Mouse (Mus musculus) heart, postnatal 0 days (tissue): ENCODE data around the gene Pom121l2. TPM values are rescaled to one million over a fixed set of nuclear protein-coding genes. Genes with fewer than 3 reads are reported as not detected.
A peak's percentile ranks its signal among the peaks of the same experiment; 100 is the strongest.

Experiments used
- ATAC-seq: fragments of 200-750 bp; cut with Nextera tagmentation; 2 replicates; pipeline ENCODE4 v1.8.0; 2017; ENCODE audit warnings: low read depth, moderate number of reproducible peaks, moderate library complexity; ENCODE audit not compliant: insufficient read depth
- DNase-seq: peaks from one replicate; pipeline ENCODE4 v3.0.0-alpha.2; 2016; ENCODE audit warnings: low spot score
- H3K27ac ChIP-seq: fragments of 300-500 bp; sonication (generic); 2 replicates; pipeline ENCODE4 v1.5.1; 2014; ENCODE audit warnings: low read depth, mild to moderate bottlenecking
- H3K27me3 ChIP-seq: fragments of 300-500 bp; sonication (generic); 2 replicates; pipeline ENCODE4 v1.6.1; 2014; ENCODE audit warnings: low read length, mixed read lengths; ENCODE audit not compliant: control insufficient read depth, insufficient read depth
- H3K36me3 ChIP-seq: fragments of 300-500 bp; sonication (generic); replicated peaks from 2 replicates; pipeline ENCODE4 v1.6.1; 2014; ENCODE audit warnings: low read length, mixed read lengths; ENCODE audit not compliant: control insufficient read depth, insufficient read depth
- H3K4me1 ChIP-seq: fragments of 300-500 bp; sonication (generic); 2 replicates; pipeline ENCODE4 v1.6.1; 2014; ENCODE audit warnings: antibody characterized with exemption; ENCODE audit not compliant: control insufficient read depth, insufficient read depth
- H3K4me2 ChIP-seq: fragments of 300-500 bp; sonication (generic); 2 replicates; pipeline ENCODE4 v1.6.1; 2014; ENCODE audit warnings: low read depth, mild to moderate bottlenecking, low read length, moderate library complexity
- H3K4me3 ChIP-seq: fragments of 300-500 bp; sonication (generic); 2 replicates; pipeline ENCODE4 v1.5.1; 2014; ENCODE audit warnings: low read depth, low read length
- H3K9ac ChIP-seq: fragments of 300-500 bp; sonication (generic); replicated peaks from 2 replicates; pipeline ENCODE4 v1.6.1; 2014; ENCODE audit warnings: low read depth, low read length, mixed read lengths
- H3K9me3 ChIP-seq: fragments of 300-500 bp; sonication (generic); replicated peaks from 2 replicates; pipeline ENCODE4 v1.6.1; 2016; ENCODE audit warnings: low read length; ENCODE audit not compliant: control insufficient read depth
- CTCF ChIP-seq: IDR thresholded peaks from 2 replicates; pipeline ENCODE4 v1.5.1; 2016; ENCODE audit warnings: antibody characterized with exemption, control low read depth, low read depth
- EP300 ChIP-seq: IDR thresholded peaks from 2 replicates; pipeline ENCODE4 v1.6.1; 2016; ENCODE audit warnings: antibody characterized with exemption, low read depth
- WGBS: fragments of 180-500 bp; shearing (Covaris S2); extraction: QIAGEN DNeasy Blood & Tissue Kit; methylation state at CpG from one replicate; pipeline ENCODE4 v1.1.7; 2014; 5-methylcytosine and 5-hydroxymethylcytosine counted together
- microRNA-seq: library from miRNA; unstranded; fragments of <30 nt; microRNA quantifications from one replicate; pipeline ENCODE4, GENCODE M21; 2016
- polyA plus RNA-seq: library from polyadenylated mRNA; unstranded; fragments of >200 nt; fragmentation: Nextera tagmentation; extraction: Ambion mirVana; gene quantifications from 2 replicates; pipeline ENCODE4 v1.2.1, GENCODE M21; 2015
- total RNA-seq: library from RNA; depleted of rRNA; stranded (reverse); fragments of >200 nt; gene quantifications from 2 replicates; pipeline ENCODE4 v1.2.3, GENCODE M21; 2014; ENCODE audit warnings: low replicate concordance; rRNA removed

Gene Pom121l2
- total and polyA plus RNA-seq, 2 experiments from 2014 or later: not detected

DNA sequence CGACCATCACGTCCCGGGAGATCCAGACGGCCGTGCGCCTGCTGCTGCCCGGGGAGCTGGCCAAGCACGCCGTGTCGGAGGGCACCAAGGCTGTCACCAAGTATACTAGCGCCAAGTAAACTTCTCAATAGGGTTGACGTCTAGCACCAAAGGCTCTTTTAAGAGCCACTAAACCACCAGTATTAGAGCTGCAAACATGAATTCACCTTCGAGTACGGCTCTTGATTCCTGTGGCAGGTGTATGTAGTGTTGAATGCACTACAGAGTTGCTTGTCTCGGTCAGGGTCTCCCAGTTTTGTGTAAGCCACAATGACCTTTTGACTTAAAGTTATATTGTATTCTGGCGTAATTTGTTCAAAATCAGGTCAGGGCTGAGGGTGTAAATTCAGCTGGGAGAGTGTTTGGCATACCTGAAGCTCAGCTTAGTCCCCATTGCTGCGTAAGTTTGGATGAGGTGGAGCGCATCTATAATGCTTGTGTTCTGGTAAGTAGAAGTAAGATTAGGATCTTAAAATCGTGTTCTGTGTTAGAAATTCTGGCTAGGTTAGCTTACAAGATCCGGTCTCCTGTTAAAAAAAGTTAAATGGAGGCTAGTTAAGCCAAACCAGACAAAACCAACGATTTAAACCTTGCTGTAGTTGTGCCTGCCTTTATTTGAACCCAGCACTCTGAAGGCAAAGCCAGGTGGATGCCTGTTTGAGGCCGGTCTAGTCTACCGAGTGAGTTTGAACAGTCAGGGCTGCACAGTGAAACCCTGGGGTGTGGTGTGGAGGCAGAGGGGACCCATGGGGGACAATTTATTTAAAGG lies 55.4 kb downstream of the Pom121l2 start:
- 6% methylated on average over 20 of the region's 23 CpGs for WGBS
- ATAC-seq (peak; percentile 28), DNase-seq (no peak)

DNA sequence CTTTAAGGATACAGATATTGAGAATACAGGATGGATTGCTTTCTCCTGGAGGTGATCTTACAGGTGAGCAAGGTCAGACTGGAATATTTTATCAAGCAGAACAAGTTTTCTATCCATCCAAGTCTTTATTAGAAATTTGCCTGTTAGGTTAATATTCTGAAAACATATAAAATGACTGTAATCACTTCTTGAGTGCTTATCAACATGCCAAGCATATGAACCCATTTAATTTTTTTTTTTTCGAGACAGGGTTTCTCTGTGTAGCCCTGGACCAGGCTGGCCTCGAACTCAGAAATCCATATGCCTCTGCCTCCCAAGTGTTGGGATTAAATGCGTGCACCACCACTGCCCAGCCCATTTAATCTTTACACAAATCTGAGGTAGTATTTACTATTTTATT lies 56.0 kb downstream of the Pom121l2 start:
- H3K4me1 ChIP-seq: peaks cover 20% of the 10 kb centered on the region
- H3K4me3 ChIP-seq: no peak overlapping the region
- H3K27me3 ChIP-seq: no peaks in the 10 kb centered on the region
- no peak for ATAC-seq
- 70% methylated on average over 3 of the region's 3 CpGs for WGBS
- no peak overlapping the region for H3K27ac ChIP-seq
- H3K9me3 ChIP-seq: no peaks in the 10 kb centered on the region
- no peak for TF ChIP-seq CTCF
- TF ChIP-seq EP300: no peak
- H3K36me3 ChIP-seq: no peaks in the 10 kb centered on the region
- no peak for DNase-seq
- peak overlapping the region; percentile 54; the same call in 1 of the 2 replicates for H3K4me2 ChIP-seq
- no peak overlapping the region for H3K9ac ChIP-seq

More for the DNA sequence above, 55.4 kb downstream of the Pom121l2 start:
- H3K27ac ChIP-seq: peak overlapping the region; percentile 55
- H3K36me3 ChIP-seq: no peaks in the 10 kb centered on the region
- H3K9ac ChIP-seq: no peak overlapping the region
- H3K4me3 ChIP-seq: peak overlapping the region; percentile 47
- H3K4me2 ChIP-seq: peak overlapping the region; percentile 54
- peaks cover 19% of the 10 kb centered on the region; the same call in 1 of the 2 replicates for H3K4me1 ChIP-seq
- no peak for TF ChIP-seq EP300
- TF ChIP-seq CTCF: no peak
- no peaks in the 10 kb centered on the region for H3K27me3 ChIP-seq
- no peaks in the 10 kb centered on the region for H3K9me3 ChIP-seq

DNA sequence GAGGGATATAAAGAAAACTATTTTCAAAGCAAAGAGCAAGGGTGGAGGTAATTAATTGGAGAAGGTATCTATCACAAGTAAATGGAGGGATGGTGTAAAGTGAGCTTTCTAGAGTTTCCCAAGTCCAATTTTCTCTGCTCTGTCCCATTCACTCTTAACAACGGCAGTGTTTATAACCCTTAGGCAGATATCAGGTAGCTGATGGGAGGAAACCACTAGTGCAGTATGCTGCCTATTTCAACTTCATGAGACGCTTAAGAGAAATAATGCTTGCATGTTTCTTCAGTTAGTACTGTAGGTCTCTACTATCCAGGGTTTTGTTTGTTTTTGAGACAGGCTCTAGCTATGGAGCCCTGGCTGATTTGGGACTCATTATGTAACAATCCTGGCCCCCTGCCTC lies 56.4 kb downstream of the Pom121l2 start:
- DNase-seq (no peak), ATAC-seq (no peak)
- H3K27me3 ChIP-seq: no peaks in the 10 kb centered on the region
- no peaks in the 10 kb centered on the region for H3K9me3 ChIP-seq
- no peak overlapping the region for H3K9ac ChIP-seq
- H3K4me2 ChIP-seq: no peak overlapping the region
- no peaks in the 10 kb centered on the region for H3K36me3 ChIP-seq
- H3K4me1 ChIP-seq: peaks cover 24% of the 10 kb centered on the region
- WGBS: 75% methylated on average over 2 of the region's 2 CpGs
- no peak for TF ChIP-seq CTCF
- no peak for TF ChIP-seq EP300
- H3K4me3 ChIP-seq: no peak overlapping the region
- no peak overlapping the region for H3K27ac ChIP-seq

Small RNAs within 50 kb of the gene (microRNA-seq; reads per million reads assigned to microRNA genes)
- not detected for gene Gm44390

Other genes starting within 250 kb of the Pom121l2 start
- 962 and 1,129 TPM in 2 replicates for gene Hist1h4j, start 246.1 kb upstream of the Pom121l2 start, total RNA-seq
- gene Hist1h4j, start 246.1 kb upstream of the Pom121l2 start, polyA plus RNA-seq: 0.20 and 0.27 TPM in 2 replicates
- 470 and 1,132 TPM in 2 replicates for gene Hist1h4k, start 230.7 kb upstream of the Pom121l2 start, total RNA-seq
- 0.55 and 1.4 TPM in 2 replicates for gene Hist1h4k, start 230.7 kb upstream of the Pom121l2 start, polyA plus RNA-seq
- 128 and 633 TPM in 2 replicates for gene Hist1h2ak, start 227.4 kb upstream of the Pom121l2 start, total RNA-seq
- 10.3 and 10.7 TPM in 2 replicates for gene Hist1h2ak, start 227.4 kb upstream of the Pom121l2 start, polyA plus RNA-seq
- gene Hist1h2bn, start 227.1 kb upstream of the Pom121l2 start, total RNA-seq: 1,069 and 1,692 TPM in 2 replicates
- gene Hist1h2bn, start 227.1 kb upstream of the Pom121l2 start, polyA plus RNA-seq: 0.94 and 2.5 TPM in 2 replicates
- gene Hist1h1b, start 200.6 kb upstream of the Pom121l2 start, total RNA-seq: 356 and 550 TPM in 2 replicates
- 4.7 and 5.4 TPM in 2 replicates for gene Hist1h1b, start 200.6 kb upstream of the Pom121l2 start, polyA plus RNA-seq
- gene Hist1h3i, start 197.8 kb upstream of the Pom121l2 start, total RNA-seq: 602 and 1,805 TPM in 2 replicates
- gene Hist1h3i, start 197.8 kb upstream of the Pom121l2 start, polyA plus RNA-seq: 21.5 and 25.8 TPM in 2 replicates
- gene Hist1h2an, start 194.0 kb upstream of the Pom121l2 start, total RNA-seq: 677 and 1,354 TPM in 2 replicates
- gene Hist1h2an, start 194.0 kb upstream of the Pom121l2 start, polyA plus RNA-seq: 1.8 and 3.3 TPM in 2 replicates
- 250 and 332 TPM in 2 replicates for gene Hist1h2bp, start 193.7 kb upstream of the Pom121l2 start, total RNA-seq
- gene Hist1h2bp, start 193.7 kb upstream of the Pom121l2 start, polyA plus RNA-seq: 0.34 and 0.55 TPM in 2 replicates
- 1,204 and 1,722 TPM in 2 replicates for gene Hist1h2bq, start 171.0 kb upstream of the Pom121l2 start, total RNA-seq
- gene Hist1h2bq, start 171.0 kb upstream of the Pom121l2 start, polyA plus RNA-seq: 5.6 and 6.3 TPM in 2 replicates
- not detected in 2 replicates for gene Hist1h2ao, start 170.7 kb upstream of the Pom121l2 start, total RNA-seq
- gene Hist1h2ao, start 170.7 kb upstream of the Pom121l2 start, polyA plus RNA-seq: not detected in 2 replicates
- 1.1 and 2.7 TPM in 2 replicates for gene Hist1h4m, start 169.4 kb upstream of the Pom121l2 start, total RNA-seq
- gene Hist1h4m, start 169.4 kb upstream of the Pom121l2 start, polyA plus RNA-seq: not detected in 2 replicates
- gene Hist1h4n, start 149.0 kb upstream of the Pom121l2 start, total RNA-seq: 3,661 and 3,822 TPM in 2 replicates
- 2.0 and 2.4 TPM in 2 replicates for gene Hist1h4n, start 149.0 kb upstream of the Pom121l2 start, polyA plus RNA-seq
- gene Hist1h2ap, start 147.7 kb upstream of the Pom121l2 start, total RNA-seq: 1,615 and 1,927 TPM in 2 replicates
- gene Hist1h2ap, start 147.7 kb upstream of the Pom121l2 start, polyA plus RNA-seq: 664 and 726 TPM in 2 replicates
- 929 and 1,160 TPM in 2 replicates for gene Hist1h2br, start 147.5 kb upstream of the Pom121l2 start, total RNA-seq
- gene Hist1h2br, start 147.5 kb upstream of the Pom121l2 start, polyA plus RNA-seq: 5.2 and 6.5 TPM in 2 replicates
- gene Zfp184, start 36.1 kb upstream of the Pom121l2 start, total RNA-seq: 1.1 and 1.7 TPM in 2 replicates
- 2.1 and 2.6 TPM in 2 replicates for gene Zfp184, start 36.1 kb upstream of the Pom121l2 start, polyA plus RNA-seq
- gene Prss16, start 28.5 kb downstream of the Pom121l2 start, total RNA-seq: 14.0 TPM in 1 of 2 replicates, not detected in the other
- gene Prss16, start 28.5 kb downstream of the Pom121l2 start, polyA plus RNA-seq: 0.05 and 0.14 TPM in 2 replicates
- 48.9 and 128 TPM in 2 replicates for gene Hist1h2ah, start 54.4 kb downstream of the Pom121l2 start, total RNA-seq
- 1.9 TPM in 1 of 2 replicates, not detected in the other for gene Hist1h2ah, start 54.4 kb downstream of the Pom121l2 start, polyA plus RNA-seq
- 563 and 573 TPM in 2 replicates for gene Hist1h2bk, start 54.7 kb downstream of the Pom121l2 start, total RNA-seq
- gene Hist1h2bk, start 54.7 kb downstream of the Pom121l2 start, polyA plus RNA-seq: 0.34 TPM in 1 of 2 replicates, not detected in the other
- gene Hist1h4i, start 60.2 kb downstream of the Pom121l2 start, total RNA-seq: 29.3 and 34.1 TPM in 2 replicates
- gene Hist1h4i, start 60.2 kb downstream of the Pom121l2 start, polyA plus RNA-seq: 4.0 and 4.2 TPM in 2 replicates
- 658 and 1,026 TPM in 2 replicates for gene Hist1h2ag, start 61.8 kb downstream of the Pom121l2 start, total RNA-seq
- gene Hist1h2ag, start 61.8 kb downstream of the Pom121l2 start, polyA plus RNA-seq: 7.6 and 7.9 TPM in 2 replicates
- gene Hist1h2bj, start 62.0 kb downstream of the Pom121l2 start, total RNA-seq: 1,225 and 1,316 TPM in 2 replicates
- 1.7 and 3.1 TPM in 2 replicates for gene Hist1h2bj, start 62.0 kb downstream of the Pom121l2 start, polyA plus RNA-seq
- gene Vmn1r188, start 103.2 kb downstream of the Pom121l2 start, total RNA-seq: not detected in 2 replicates
- not detected in 2 replicates for gene Vmn1r188, start 103.2 kb downstream of the Pom121l2 start, polyA plus RNA-seq
- not detected in 2 replicates for gene Vmn1r189, start 124.6 kb downstream of the Pom121l2 start, total RNA-seq
- not detected in 2 replicates for gene Vmn1r189, start 124.6 kb downstream of the Pom121l2 start, polyA plus RNA-seq
- gene Vmn1r191, start 202.8 kb downstream of the Pom121l2 start, total RNA-seq: not detected in 2 replicates
- not detected in 2 replicates for gene Vmn1r191, start 202.8 kb downstream of the Pom121l2 start, polyA plus RNA-seq
- gene Vmn1r192, start 209.9 kb downstream of the Pom121l2 start, total RNA-seq: not detected in 2 replicates
- gene Vmn1r192, start 209.9 kb downstream of the Pom121l2 start, polyA plus RNA-seq: not detected in 2 replicates
- gene Vmn1r193, start 242.0 kb downstream of the Pom121l2 start, total RNA-seq: not detected in 2 replicates
- gene Vmn1r193, start 242.0 kb downstream of the Pom121l2 start, polyA plus RNA-seq: not detected in 2 replicates